Mouse (Mus musculus) forebrain, postnatal 0 days (tissue): ENCODE measurements around the gene Atp2c1. TPM values are rescaled to one million over a fixed set of nuclear protein-coding genes. Genes with fewer than 3 reads are reported as not detected.

Experiments used
- ATAC-seq: fragments of 200-750 bp; cut with Nextera tagmentation; 2 replicates; pipeline ENCODE4 v1.8.0; 2017; ENCODE audit warnings: mild to moderate bottlenecking, moderate library complexity
- DNase-seq: peaks from one replicate; pipeline ENCODE4 v3.0.0-alpha.2; 2015
- H3K27ac ChIP-seq: fragments of 300-500 bp; sonication (generic); 2 replicates; pipeline ENCODE4 v1.5.1; 2014; ENCODE audit warnings: low read depth, mild to moderate bottlenecking, antibody characterized with exemption, low read length, moderate library complexity, mixed read lengths
- H3K27me3 ChIP-seq: fragments of 300-500 bp; sonication (generic); 2 replicates; pipeline ENCODE4 v1.6.1; 2014; ENCODE audit warnings: mild to moderate bottlenecking, low read length, mixed read lengths; ENCODE audit not compliant: insufficient read depth
- H3K36me3 ChIP-seq: fragments of 300-500 bp; sonication (generic); 2 replicates; pipeline ENCODE4 v1.6.1; 2014; ENCODE audit warnings: mild to moderate bottlenecking, moderate library complexity; ENCODE audit not compliant: insufficient read depth
- H3K4me1 ChIP-seq: fragments of 300-500 bp; sonication (generic); 2 replicates; pipeline ENCODE4 v1.6.1; 2014; ENCODE audit warnings: antibody characterized with exemption; ENCODE audit not compliant: insufficient read depth
- H3K4me2 ChIP-seq: fragments of 300-500 bp; sonication (generic); 2 replicates; pipeline ENCODE4 v1.6.1; 2014; ENCODE audit warnings: low read depth, mild to moderate bottlenecking, moderate library complexity
- H3K4me3 ChIP-seq: fragments of 300-500 bp; sonication (generic); 2 replicates; pipeline ENCODE4 v1.5.1; 2014; ENCODE audit warnings: low read depth, low read length, mixed read lengths
- H3K9ac ChIP-seq: fragments of 300-500 bp; sonication (generic); 2 replicates; pipeline ENCODE4 v1.6.1; 2014; ENCODE audit warnings: mild to moderate bottlenecking
- H3K9me3 ChIP-seq: fragments of 300-500 bp; sonication (generic); 2 replicates; pipeline ENCODE4 v1.6.1; 2016; ENCODE audit warnings: low read length
- CTCF ChIP-seq: sonication (generic); IDR thresholded peaks from 2 replicates; pipeline ENCODE4 v1.5.1; 2016; ENCODE audit warnings: antibody characterized with exemption, control low read depth, low read depth
- WGBS: fragments of 180-500 bp; shearing (Covaris S2); extraction: QIAGEN DNeasy Blood & Tissue Kit; methylation state at CpG from one replicate; pipeline ENCODE4 v1.1.7; 2014; 5-methylcytosine and 5-hydroxymethylcytosine counted together
- polyA plus RNA-seq: library from polyadenylated mRNA; unstranded; fragments of >200 nt; fragmentation: Nextera tagmentation; extraction: Ambion mirVana; gene quantifications from 2 replicates; pipeline ENCODE4 v1.2.1, GENCODE M21; 2015
- total RNA-seq: library from RNA; depleted of rRNA; stranded (reverse); fragments of >200 nt; gene quantifications from 2 replicates; pipeline ENCODE4 v1.2.3, GENCODE M21; 2014

Gene Atp2c1
- total and polyA plus RNA-seq, 2 experiments from 2014 or later: 80.6 to 207 TPM

DNA sequence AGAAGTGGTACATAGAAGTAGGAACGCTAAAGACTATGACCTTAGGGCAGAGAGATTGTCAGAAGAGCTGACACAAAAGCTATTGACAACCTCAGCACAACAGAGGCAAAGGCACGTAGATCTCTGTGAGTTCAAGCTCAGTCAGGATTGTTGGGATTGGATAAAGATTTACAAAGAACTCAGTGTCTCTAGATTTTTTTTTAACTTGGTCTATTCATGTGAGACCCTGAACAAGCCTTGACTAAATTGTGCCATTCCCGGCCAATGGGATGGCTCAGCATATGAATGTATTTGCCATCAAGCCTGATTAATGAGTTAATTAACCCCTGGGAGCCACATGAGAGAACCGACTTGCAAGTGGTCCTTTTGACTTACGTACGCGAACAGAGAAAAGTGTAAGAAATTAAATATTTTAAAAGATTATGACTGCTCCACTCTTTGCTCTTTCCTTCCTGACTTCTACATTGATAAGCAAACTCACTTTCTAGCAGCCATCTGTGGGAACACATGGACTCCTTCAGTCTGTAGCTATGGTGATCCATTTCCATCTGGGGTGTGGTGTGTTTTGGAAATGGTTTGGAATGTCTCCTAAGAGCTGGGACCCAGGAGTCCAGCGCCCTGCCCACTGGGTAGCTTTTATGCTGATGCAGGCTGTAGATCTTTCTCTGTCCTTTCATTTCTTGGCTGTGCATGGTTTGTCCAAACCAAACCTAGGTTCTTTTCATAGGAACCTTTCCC is 17.1 kb upstream of the Atp2c1 start:
- Histone ChIP-seq H3K4me1 (no peaks in the 10 kb centered on the region), H3K36me3 (no peaks in the 10 kb centered on the region), H3K27ac (no peak overlapping the region), H3K4me2 (no peak overlapping the region), H3K27me3 (no peaks in the 10 kb centered on the region), H3K4me3 (no peak overlapping the region), H3K9ac (no peak overlapping the region), H3K9me3 (no peaks in the 10 kb centered on the region)
- peak; percentile 63 for ATAC-seq
- 40% methylated on average over 8 of the region's 8 CpGs for WGBS
- no peak for TF ChIP-seq CTCF
- DNase-seq: peak; percentile 54

DNA sequence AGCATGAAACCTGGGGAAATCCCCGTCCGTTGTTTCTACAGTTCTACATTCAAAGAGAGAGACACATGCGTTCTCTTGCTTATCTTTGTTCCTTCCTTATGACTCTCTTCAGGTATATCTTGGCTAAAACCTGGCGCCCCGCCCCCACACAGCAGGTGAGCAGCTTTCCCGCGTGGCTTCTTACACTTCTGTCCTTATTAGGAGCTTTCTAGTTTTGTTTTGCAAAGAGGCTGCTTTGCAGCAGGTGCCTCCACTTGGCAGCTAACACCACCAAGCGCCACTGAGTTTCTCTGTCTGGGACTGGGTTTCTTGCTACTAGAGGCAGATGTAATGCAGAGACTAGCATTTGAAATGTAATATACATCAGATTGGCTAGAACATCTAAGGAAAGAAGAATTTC is 10.4 kb upstream of the Atp2c1 start:
- no peak for TF ChIP-seq CTCF

DNA sequence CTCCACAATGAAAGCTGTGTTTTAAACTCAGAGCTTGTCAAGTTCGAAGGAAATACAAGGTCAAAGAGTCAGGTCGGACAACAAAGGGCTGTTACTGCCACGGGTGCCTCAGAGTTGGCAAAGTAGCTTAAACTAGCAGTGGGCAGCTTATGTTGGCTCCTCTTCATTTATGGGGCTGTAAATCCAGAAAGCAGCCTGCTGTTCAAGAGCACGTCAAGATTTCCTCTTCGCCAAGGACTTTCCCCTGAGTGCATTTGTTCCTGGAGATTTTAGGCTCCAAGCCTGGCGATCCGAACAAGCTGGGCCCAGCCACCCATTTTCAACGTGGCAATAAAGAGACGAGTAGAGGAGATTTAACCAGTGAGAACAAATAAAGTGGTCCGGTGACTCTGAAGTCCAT is 9.8 kb upstream of the Atp2c1 start:
- TF ChIP-seq CTCF: no peak
- no peak for ATAC-seq
- no peaks in the 10 kb centered on the region for H3K9me3 ChIP-seq
- H3K36me3 ChIP-seq: no peaks in the 10 kb centered on the region
- H3K4me3 ChIP-seq: no peak overlapping the region
- DNase-seq: no peak
- no peaks in the 10 kb centered on the region for H3K27me3 ChIP-seq
- WGBS: 56% methylated on average over 10 of the region's 10 CpGs
- H3K27ac ChIP-seq: 0 out of 2 replicates have a peak overlapping the region, but pooled peaks have one; percentile 42
- no peak overlapping the region for H3K4me2 ChIP-seq
- peaks cover 14% of the 10 kb centered on the region for H3K4me1 ChIP-seq
- H3K9ac ChIP-seq: no peak overlapping the region

More for the DNA sequence above, 10.4 kb upstream of the Atp2c1 start:
- Histone ChIP-seq H3K4me1 (peaks cover 14% of the 10 kb centered on the region), H3K4me3 (no peak overlapping the region), H3K9me3 (no peaks in the 10 kb centered on the region), H3K27me3 (no peaks in the 10 kb centered on the region), H3K9ac (no peak overlapping the region), H3K4me2 (no peak overlapping the region), H3K36me3 (no peaks in the 10 kb centered on the region), H3K27ac (peak overlapping the region; percentile 42; the same call in 1 of the 2 replicates)
- DNase-seq (peak; percentile 58), ATAC-seq (peak; percentile 73)
- 22% methylated on average over 8 of the region's 8 CpGs for WGBS

DNA sequence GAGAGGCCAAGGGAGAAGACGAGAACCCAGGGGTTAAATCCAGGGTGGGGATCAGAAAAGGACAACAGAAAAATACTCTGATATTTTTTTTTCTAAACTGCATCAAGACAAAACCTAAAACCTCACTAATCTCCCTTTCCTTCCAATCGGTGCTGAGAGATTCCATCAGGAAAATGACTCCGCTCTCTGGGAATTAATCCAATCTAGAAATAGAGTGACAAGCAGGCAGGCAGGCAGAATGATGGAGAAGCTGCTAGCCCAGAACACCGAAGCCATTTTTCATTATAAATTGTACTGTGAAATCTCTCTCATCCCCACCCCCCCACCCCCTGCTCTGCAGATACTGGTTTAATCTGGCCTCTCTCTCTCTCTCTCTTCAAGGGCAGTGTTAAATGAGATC is 1.8 kb downstream of the Atp2c1 start:
- no peak for TF ChIP-seq CTCF
- no peak overlapping the region for H3K4me3 ChIP-seq
- DNase-seq (no peak), ATAC-seq (no peak)
- no peaks in the 10 kb centered on the region for H3K9me3 ChIP-seq
- H3K27ac ChIP-seq: peak overlapping the region; percentile 54; the same call in 1 of the 2 replicates
- 45% methylated on average over 4 of the region's 4 CpGs for WGBS
- H3K36me3 ChIP-seq: no peaks in the 10 kb centered on the region
- no peak overlapping the region for H3K4me2 ChIP-seq
- no peak overlapping the region for H3K9ac ChIP-seq
- H3K4me1 ChIP-seq: no peaks in the 10 kb centered on the region; the same call in 1 of the 2 replicates
- no peaks in the 10 kb centered on the region for H3K27me3 ChIP-seq

DNA sequence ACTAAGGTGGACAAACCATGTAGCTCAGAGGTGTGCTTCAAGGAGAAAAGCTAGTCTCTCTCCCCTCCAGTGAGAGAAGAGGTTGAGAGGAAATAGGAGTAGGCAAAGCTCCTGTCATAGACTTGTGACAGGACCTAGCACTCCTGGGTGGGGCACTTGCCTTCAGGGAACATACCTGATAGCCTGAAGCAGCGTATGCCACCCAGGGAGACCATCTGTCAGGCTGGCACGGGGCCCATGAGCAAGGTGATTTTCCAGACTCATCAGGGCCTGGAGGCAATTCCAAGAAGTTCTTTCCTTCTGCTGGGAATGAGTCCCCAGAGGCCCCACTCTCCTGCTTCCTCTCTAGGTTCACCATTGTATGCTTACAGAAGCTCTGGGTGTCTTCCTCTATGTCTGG is 4.1 kb downstream of the Atp2c1 start:
- no peak overlapping the region for H3K4me3 ChIP-seq
- no peak for TF ChIP-seq CTCF
- no peak overlapping the region for H3K4me2 ChIP-seq
- H3K9ac ChIP-seq: no peak overlapping the region
- H3K27me3 ChIP-seq: no peaks in the 10 kb centered on the region
- DNase-seq: no peak
- ATAC-seq: no peak
- no peak overlapping the region for H3K27ac ChIP-seq
- 44% methylated on average over 2 of the region's 2 CpGs for WGBS
- peaks cover 4% of the 10 kb centered on the region; the same call in 1 of the 2 replicates for H3K4me1 ChIP-seq
- no peaks in the 10 kb centered on the region for H3K36me3 ChIP-seq
- no peaks in the 10 kb centered on the region for H3K9me3 ChIP-seq

DNA sequence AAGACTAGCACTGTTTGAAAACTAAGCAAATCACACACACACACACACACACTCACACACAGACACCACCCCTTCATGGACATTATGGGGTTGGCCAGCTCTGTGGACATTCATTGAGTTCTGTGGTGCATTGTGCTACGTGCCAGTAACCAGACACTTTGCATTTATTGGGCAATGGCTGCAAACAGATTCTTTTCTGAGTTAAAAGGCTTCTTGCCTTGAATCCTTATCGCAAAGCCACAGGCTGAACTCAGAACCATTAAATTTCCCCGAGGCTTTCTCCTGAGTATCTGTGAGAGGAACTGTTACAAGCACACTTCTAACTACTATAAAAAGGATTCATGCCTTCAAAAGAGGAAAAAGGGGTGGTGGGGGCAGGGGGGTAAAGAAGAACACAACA is 5.1 kb downstream of the Atp2c1 start:
- H3K9ac ChIP-seq: no peak overlapping the region
- no peak overlapping the region for H3K4me2 ChIP-seq
- ATAC-seq (no peak), DNase-seq (no peak)
- no peak overlapping the region for H3K4me3 ChIP-seq
- H3K36me3 ChIP-seq: no peaks in the 10 kb centered on the region
- H3K27ac ChIP-seq: no peak overlapping the region
- no peaks in the 10 kb centered on the region for H3K9me3 ChIP-seq
- H3K4me1 ChIP-seq: peaks cover 4% of the 10 kb centered on the region; the same call in 1 of the 2 replicates
- no peaks in the 10 kb centered on the region for H3K27me3 ChIP-seq
- TF ChIP-seq CTCF: no peak
- 36% methylated on average over 3 of the region's 3 CpGs for WGBS

DNA sequence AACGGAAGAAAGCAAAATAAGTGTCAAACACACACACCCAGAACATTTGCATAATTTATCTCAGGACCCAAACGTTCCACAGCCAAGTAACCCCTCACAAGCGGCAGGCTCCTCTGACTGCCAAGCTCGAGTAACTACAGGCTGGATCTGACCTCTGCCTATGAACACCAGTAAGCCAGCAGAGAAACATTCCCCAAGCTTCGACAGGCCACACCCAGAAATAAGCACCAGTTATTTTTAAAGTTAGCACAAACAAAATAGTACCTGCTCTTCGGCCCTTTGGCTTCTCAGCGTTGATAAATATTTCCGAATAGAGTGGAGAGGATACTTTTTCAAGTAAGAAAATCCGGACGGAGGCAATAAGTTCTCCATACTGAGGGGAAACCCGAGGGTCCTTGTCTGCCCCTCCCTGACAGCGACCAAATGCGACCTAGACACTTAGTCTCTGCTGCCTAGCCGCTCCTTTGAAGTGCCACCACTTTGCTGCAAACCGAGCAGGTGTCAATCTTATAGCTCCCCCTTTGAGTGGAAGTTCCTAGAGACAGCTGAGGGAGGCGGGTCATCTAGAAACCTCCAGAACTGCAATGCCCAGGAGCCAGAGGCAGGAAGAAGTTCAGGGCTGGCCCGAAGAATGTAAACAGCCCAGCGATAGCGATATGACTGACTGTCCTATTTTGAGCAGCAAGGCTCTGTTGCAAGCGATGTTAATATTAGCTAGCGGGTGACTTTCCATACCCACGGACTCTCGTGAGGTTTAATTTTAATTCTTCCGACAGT is 6.2 kb downstream of the Atp2c1 start:
- DNase-seq: no peak
- no peak for TF ChIP-seq CTCF

More for the DNA sequence above, 6.2 kb downstream of the Atp2c1 start:
- Histone ChIP-seq H3K27me3 (no peaks in the 10 kb centered on the region), H3K9ac (no peak overlapping the region), H3K4me3 (no peak overlapping the region), H3K4me1 (peaks cover 4% of the 10 kb centered on the region; the same call in 1 of the 2 replicates), H3K4me2 (peak overlapping the region; percentile 5; the same call in 1 of the 2 replicates), H3K36me3 (no peaks in the 10 kb centered on the region), H3K27ac (no peak overlapping the region), H3K9me3 (no peaks in the 10 kb centered on the region)
- 56% methylated on average over 24 of the region's 24 CpGs for WGBS
- ATAC-seq: no peak
